ENCODE assay signal across 27 mouse cellular contexts in the genomic region with DNA sequence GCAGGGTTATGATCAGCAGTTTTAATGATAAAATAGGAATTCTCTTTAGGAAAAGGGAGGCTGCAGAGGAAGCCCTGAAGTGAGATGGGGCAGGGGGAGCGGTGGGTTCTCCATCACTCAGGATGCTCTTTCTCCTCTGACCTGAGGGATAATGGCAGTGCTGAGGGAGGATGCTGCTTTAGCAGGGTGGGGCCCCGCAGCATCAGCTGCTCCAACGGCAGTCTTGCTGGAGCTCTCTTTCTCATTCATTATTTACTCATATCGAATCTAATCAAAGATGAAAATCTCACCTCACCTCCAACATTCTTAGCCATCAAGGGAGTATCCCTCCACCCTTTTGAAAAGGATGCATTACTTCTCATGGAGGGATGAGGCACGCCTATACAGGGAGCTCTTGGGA.
A peak's percentile ranks its signal among the peaks of the same experiment; 100 is the strongest.
DNase-seq lines count a peak whose midpoint lies in the region; ATAC-seq lines count a peak whose summit lies in the region.
"Had no signal": no experiment of that assay in that cellular context is flagged by ENCODE, and none has a peak within 500 bp of the region (broad histone marks: within the 10 kb centered on the region; RNA-seq: fewer than 3 reads in every experiment).

No protein-coding gene starts in this region.

- no peaks in the 10 kb centered on the region for H3K27me3 ChIP-seq in forebrain, embryonic 12.5 days
- no peaks in the 10 kb centered on the region for H3K27me3 ChIP-seq in forebrain, embryonic 10.5 days (ENCODE audit: poor library complexity, severe bottlenecking)
- no peaks in the 10 kb centered on the region for H3K27me3 ChIP-seq in midbrain, embryonic 13.5 days
- H3K27me3 ChIP-seq in midbrain, embryonic 10.5 days (ENCODE audit: low read depth, poor library complexity, severe bottlenecking): no peaks in the 10 kb centered on the region
- H3K27me3 ChIP-seq in midbrain, embryonic 14.5 days (ENCODE audit: control insufficient read depth, insufficient read depth, low read length): no peaks in the 10 kb centered on the region
- H3K27me3 ChIP-seq: embryonic facial prominence, embryonic 13.5 days; limb, embryonic 15.5 days; megakaryocyte, embryonic 14.5 days had no signal

- ATAC-seq in forebrain, embryonic 12.5 days (ENCODE audit: low FRiP score): no peak
- ATAC-seq in midbrain, embryonic 13.5 days: no peak
- ATAC-seq in midbrain, embryonic 14.5 days (ENCODE audit: low FRiP score, low TSS enrichment): no peak
- ATAC-seq: activated CD4-positive, CD25-positive, alpha-beta regulatory T cell, adult 4 months; intestine, postnatal 0 days had no signal

- peaks cover 16% of the 10 kb centered on the region for H3K4me1 ChIP-seq in forebrain, embryonic 12.5 days
- peaks cover 11% of the 10 kb centered on the region; the same call in 1 of the 2 replicates for H3K4me1 ChIP-seq in forebrain, embryonic 10.5 days
- peaks cover 15% of the 10 kb centered on the region for H3K4me1 ChIP-seq in midbrain, embryonic 13.5 days (replicated peaks)
- H3K4me1 ChIP-seq in midbrain, embryonic 10.5 days: no peaks in the 10 kb centered on the region
- peaks cover 8% of the 10 kb centered on the region for H3K4me1 ChIP-seq in midbrain, embryonic 14.5 days (ENCODE audit: control insufficient read depth, insufficient read depth, low read length)
- H3K4me1 ChIP-seq: limb, embryonic 15.5 days; megakaryocyte, embryonic 14.5 days had no signal

- whole genome bisulfite sequencing in forebrain, embryonic 12.5 days: 79% methylated on average over 5 of the region's 5 CpGs
- WGBS in forebrain, embryonic 10.5 days: 91% methylated on average over 5 of the region's 5 CpGs
- 72% methylated on average over 5 of the region's 5 CpGs for WGBS in midbrain, embryonic 13.5 days
- WGBS in midbrain, embryonic 10.5 days: 91% methylated on average over 5 of the region's 5 CpGs
- 71% methylated on average over 5 of the region's 5 CpGs for WGBS in midbrain, embryonic 14.5 days

- H3K9me3 ChIP-seq in forebrain, embryonic 12.5 days: no peaks in the 10 kb centered on the region
- H3K9me3 ChIP-seq in forebrain, embryonic 10.5 days: no peaks in the 10 kb centered on the region
- H3K9me3 ChIP-seq in midbrain, embryonic 13.5 days: 0 out of 2 replicates have a peak, but pooled peaks cover under 1% of the 10 kb centered on the region
- no peaks in the 10 kb centered on the region for H3K9me3 ChIP-seq in midbrain, embryonic 10.5 days (replicated peaks)
- no peaks in the 10 kb centered on the region for H3K9me3 ChIP-seq in midbrain, embryonic 14.5 days (ENCODE audit: control insufficient read depth, low read length)
- H3K9me3 ChIP-seq: limb, embryonic 15.5 days had no signal

- no peaks in the 10 kb centered on the region for H3K36me3 ChIP-seq in forebrain, embryonic 12.5 days (replicated peaks)
- no peaks in the 10 kb centered on the region for H3K36me3 ChIP-seq in forebrain, embryonic 10.5 days (replicated peaks)
- H3K36me3 ChIP-seq in midbrain, embryonic 13.5 days: no peaks in the 10 kb centered on the region
- H3K36me3 ChIP-seq in midbrain, embryonic 10.5 days: no peaks in the 10 kb centered on the region
- H3K36me3 ChIP-seq in midbrain, embryonic 14.5 days (ENCODE audit: control insufficient read depth, insufficient read depth, low read length): no peaks in the 10 kb centered on the region
- H3K36me3 ChIP-seq: embryonic facial prominence, embryonic 13.5 days; limb, embryonic 15.5 days had no signal

- no peak overlapping the region for H3K4me3 ChIP-seq in forebrain, embryonic 12.5 days (replicated peaks)
- H3K4me3 ChIP-seq in forebrain, embryonic 10.5 days: no peak overlapping the region
- H3K4me3 ChIP-seq in midbrain, embryonic 13.5 days (replicated peaks): no peak overlapping the region
- no peak overlapping the region for H3K4me3 ChIP-seq in midbrain, embryonic 10.5 days
- no peak overlapping the region for H3K4me3 ChIP-seq in midbrain, embryonic 14.5 days (replicated peaks; ENCODE audit: low read depth, low read length)
- H3K4me3 ChIP-seq: embryonic facial prominence, embryonic 13.5 days; erythroblast, embryonic 14.5 days; left cerebral cortex, adult 2 months; limb, embryonic 15.5 days; megakaryocyte, embryonic 14.5 days; myocyte had no signal

- peak overlapping the region; percentile 22; the same call in 1 of the 2 replicates for H3K4me2 ChIP-seq in forebrain, embryonic 12.5 days
- H3K4me2 ChIP-seq in midbrain, embryonic 13.5 days (replicated peaks): peak overlapping the region; percentile 17; the same call in 1 of the 2 replicates
- peak overlapping the region; percentile 11 for H3K4me2 ChIP-seq in midbrain, embryonic 14.5 days (ENCODE audit: low read length)
- H3K4me2 ChIP-seq: embryonic facial prominence, embryonic 13.5 days; heart, embryonic 11.5 days; limb, embryonic 15.5 days; lung, embryonic 14.5 days had no signal

- DNase-seq in forebrain, embryonic 10.5 days (ENCODE audit: extremely low spot score, low spot score): no peak
- DNase-seq in midbrain, embryonic 10.5 days (ENCODE audit: low spot score): no peak
- no peak for DNase-seq in midbrain, embryonic 14.5 days
- no peak for DNase-seq in kidney, postnatal 36 days
- DNase-seq in cerebellum, adult 11 months: no peak
- no peak for DNase-seq in cerebellum, postnatal 25 days
- DNase-seq: adrenal gland, adult 8-10 months; cerebellum, adult 18-20 months; cerebellum, postnatal 36 days; embryo, embryonic 11 days; kidney, postnatal 4 days; left cerebral cortex, postnatal 4 days; lung, embryonic 14.5 days; right cerebral cortex, postnatal 14 days had no signal

- H3K9ac ChIP-seq in forebrain, embryonic 12.5 days: no peak overlapping the region
- no peak overlapping the region for H3K9ac ChIP-seq in midbrain, embryonic 13.5 days (replicated peaks)
- H3K9ac ChIP-seq in midbrain, embryonic 14.5 days (replicated peaks; ENCODE audit: low read length): no peak overlapping the region
- H3K9ac ChIP-seq: embryonic facial prominence, embryonic 13.5 days; limb, embryonic 15.5 days; liver, embryonic 14.5 days; lung, embryonic 14.5 days had no signal

- peak overlapping the region; percentile 31; the same call in 1 of the 2 replicates for H3K27ac ChIP-seq in forebrain, embryonic 12.5 days
- no peak overlapping the region for H3K27ac ChIP-seq in forebrain, embryonic 10.5 days
- H3K27ac ChIP-seq in midbrain, embryonic 13.5 days: peak overlapping the region; percentile 49
- no peak overlapping the region; the same call in 1 of the 2 replicates for H3K27ac ChIP-seq in midbrain, embryonic 10.5 days (replicated peaks)
- H3K27ac ChIP-seq in midbrain, embryonic 14.5 days (replicated peaks; ENCODE audit: low read depth, low read length): peak overlapping the region; percentile 65
- H3K27ac ChIP-seq: embryonic facial prominence, embryonic 13.5 days; left cerebral cortex, adult 2 months; limb, embryonic 15.5 days; liver, embryonic 14.5 days; stomach, postnatal 0 days had no signal

Comparison
In these comparisons a context has a peak if more than half of its experiments do, and no peak if none do; other contexts are left out.
1. H3K27ac ChIP-seq: peak in forebrain, embryonic 12.5 days (single experiment), midbrain, embryonic 13.5 days (single experiment) and midbrain, embryonic 14.5 days (single experiment); none in forebrain, embryonic 10.5 days (single experiment) and midbrain, embryonic 10.5 days (single experiment).
2. Peak in every context shown above with its lines, with median percentiles within 50 percentile points of each other: H3K4me2 ChIP-seq.